Mouse (Mus musculus): Measurements from ENCODE around the gene Ttc27. TPM values are rescaled to one million over a fixed set of nuclear protein-coding genes. Genes with fewer than 3 reads are reported as not detected.

Gene Ttc27
- polyA plus RNA-seq, 1 experiment from 2014 or later, result 21.3 TPM

- Histone ChIP-seq H3K27me3 (replicated peaks) (no peaks in the 10 kb centered on the region), H3K36me3 (peaks cover 3% of the 10 kb centered on the region; the same call in 1 of the 2 replicates), H3K4me3 (no peak overlapping the region), H3K4me2 (replicated peaks) (no peak overlapping the region), H3K4me1 (no peaks in the 10 kb centered on the region), H3K9ac (no peak overlapping the region), H3K27ac (no peak overlapping the region), H3K9me3 (no peaks in the 10 kb centered on the region)
- WGBS, result 94% methylated on average over 11 of the region's 11 CpGs
- ATAC-seq (ENCODE audit: low FRiP score, low read depth), result no peak
Measured at GRCm38 (mm10) chr17:74754369-74755118, 37.0 kb downstream of the Ttc27 start.

- no peak overlapping the region for H3K9ac ChIP-seq
- H3K4me2 ChIP-seq (replicated peaks), result no peak overlapping the region
- H3K4me3 ChIP-seq, result no peak overlapping the region
- WGBS, result 73% methylated on average over 9 of the region's 9 CpGs
- ATAC-seq (ENCODE audit: low FRiP score, low read depth), result no peak
- no peaks in the 10 kb centered on the region for H3K27me3 ChIP-seq (replicated peaks)
- H3K4me1 ChIP-seq, result no peaks in the 10 kb centered on the region
- 0 out of 2 replicates have a peak, but pooled peaks cover 3% of the 10 kb centered on the region for H3K36me3 ChIP-seq
- H3K27ac ChIP-seq, result no peak overlapping the region
- H3K9me3 ChIP-seq, result no peaks in the 10 kb centered on the region
Measured at GRCm38 (mm10) chr17:74769390-74769811, 51.9 kb downstream of the Ttc27 start.

GRCm38 (mm10) chr17:74772364-74772763 lies 54.8 kb downstream of the Ttc27 start:
- H3K36me3 ChIP-seq, result no peaks in the 10 kb centered on the region
- H3K4me2 ChIP-seq (replicated peaks), result no peak overlapping the region
- H3K4me1 ChIP-seq, result no peaks in the 10 kb centered on the region
- ATAC-seq (ENCODE audit: low FRiP score, low read depth), result no peak
- H3K27me3 ChIP-seq (replicated peaks), result no peaks in the 10 kb centered on the region
- no peak overlapping the region for H3K9ac ChIP-seq
- no peaks in the 10 kb centered on the region for H3K9me3 ChIP-seq
- H3K4me3 ChIP-seq, result no peak overlapping the region
- 83% methylated on average over 4 of the region's 4 CpGs for WGBS
- H3K27ac ChIP-seq, result no peak overlapping the region

GRCm38 (mm10) chr17:74773556-74773955 lies 56.0 kb downstream of the Ttc27 start:
- WGBS, result 29% methylated on average over 5 of the region's 5 CpGs
- H3K4me1 ChIP-seq, result no peaks in the 10 kb centered on the region
- H3K9ac ChIP-seq, result no peak overlapping the region
- H3K36me3 ChIP-seq, result no peaks in the 10 kb centered on the region
- no peak overlapping the region for H3K27ac ChIP-seq
- ATAC-seq (ENCODE audit: low FRiP score, low read depth), result no peak
- H3K4me2 ChIP-seq (replicated peaks), result no peak overlapping the region
- H3K9me3 ChIP-seq, result no peaks in the 10 kb centered on the region
- no peaks in the 10 kb centered on the region for H3K27me3 ChIP-seq (replicated peaks)
- no peak overlapping the region for H3K4me3 ChIP-seq

GRCm38 (mm10) chr17:74780133-74780532 lies 62.6 kb downstream of the Ttc27 start:
- 59% methylated on average over 4 of the region's 4 CpGs for WGBS
- H3K27ac ChIP-seq, result no peak overlapping the region
- no peaks in the 10 kb centered on the region for H3K9me3 ChIP-seq
- no peaks in the 10 kb centered on the region for H3K4me1 ChIP-seq
- no peak overlapping the region for H3K4me2 ChIP-seq (replicated peaks)
- H3K36me3 ChIP-seq, result no peaks in the 10 kb centered on the region
- no peak overlapping the region for H3K4me3 ChIP-seq
- no peaks in the 10 kb centered on the region for H3K27me3 ChIP-seq (replicated peaks)
- H3K9ac ChIP-seq, result no peak overlapping the region
- no peak for ATAC-seq (ENCODE audit: low FRiP score, low read depth)

GRCm38 (mm10) chr17:74780627-74781026 lies 63.1 kb downstream of the Ttc27 start:
- Histone ChIP-seq H3K27ac (no peak overlapping the region), H3K4me3 (no peak overlapping the region), H3K9me3 (no peaks in the 10 kb centered on the region), H3K9ac (no peak overlapping the region), H3K36me3 (no peaks in the 10 kb centered on the region), H3K4me2 (replicated peaks) (no peak overlapping the region), H3K4me1 (no peaks in the 10 kb centered on the region), H3K27me3 (replicated peaks) (no peaks in the 10 kb centered on the region)
- 92% methylated on average over 9 of the region's 9 CpGs for WGBS
- ATAC-seq (ENCODE audit: low FRiP score, low read depth), result no peak

GRCm38 (mm10) chr17:74781911-74782310 lies 64.4 kb downstream of the Ttc27 start:
- ATAC-seq (ENCODE audit: low FRiP score, low read depth), result no peak
- Histone ChIP-seq H3K4me1 (no peaks in the 10 kb centered on the region), H3K9me3 (no peaks in the 10 kb centered on the region), H3K4me2 (replicated peaks) (no peak overlapping the region), H3K27ac (no peak overlapping the region), H3K4me3 (no peak overlapping the region), H3K9ac (no peak overlapping the region), H3K27me3 (replicated peaks) (no peaks in the 10 kb centered on the region), H3K36me3 (no peaks in the 10 kb centered on the region)

- H3K4me3 ChIP-seq, result no peak overlapping the region
- H3K36me3 ChIP-seq, result no peaks in the 10 kb centered on the region
- no peaks in the 10 kb centered on the region for H3K9me3 ChIP-seq
- H3K9ac ChIP-seq, result no peak overlapping the region
- H3K27ac ChIP-seq, result no peak overlapping the region
- H3K4me2 ChIP-seq (replicated peaks), result no peak overlapping the region
- ATAC-seq (ENCODE audit: low FRiP score, low read depth), result no peak
- H3K27me3 ChIP-seq (replicated peaks), result no peaks in the 10 kb centered on the region
- H3K4me1 ChIP-seq, result no peaks in the 10 kb centered on the region
- WGBS, result 85% methylated on average over 5 of the region's 5 CpGs
Measured at GRCm38 (mm10) chr17:74785586-74785985, 68.1 kb downstream of the Ttc27 start.

GRCm38 (mm10) chr17:74786198-74786734 lies 68.7 kb downstream of the Ttc27 start:
- WGBS, result 71% methylated on average over 10 of the region's 10 CpGs
- no peaks in the 10 kb centered on the region for H3K36me3 ChIP-seq

GRCm38 (mm10) chr17:74796023-74796699 lies 78.6 kb downstream of the Ttc27 start:
- no peak for ATAC-seq (ENCODE audit: low FRiP score, low read depth)
- Histone ChIP-seq H3K4me3 (no peak overlapping the region), H3K4me2 (replicated peaks) (no peak overlapping the region), H3K4me1 (0 out of 2 replicates have a peak, but pooled peaks cover 4% of the 10 kb centered on the region), H3K27me3 (replicated peaks) (no peaks in the 10 kb centered on the region), H3K36me3 (no peaks in the 10 kb centered on the region), H3K9me3 (no peaks in the 10 kb centered on the region), H3K27ac (no peak overlapping the region), H3K9ac (no peak overlapping the region)
- 87% methylated on average over 14 of the region's 14 CpGs for WGBS

More at GRCm38 (mm10) chr17:74786198-74786734, 68.7 kb downstream of the Ttc27 start:
- H3K27ac ChIP-seq, result no peak overlapping the region
- H3K4me1 ChIP-seq, result no peaks in the 10 kb centered on the region
- no peak overlapping the region for H3K9ac ChIP-seq
- H3K27me3 ChIP-seq (replicated peaks), result no peaks in the 10 kb centered on the region
- no peak overlapping the region for H3K4me2 ChIP-seq (replicated peaks)
- H3K4me3 ChIP-seq, result no peak overlapping the region
- H3K9me3 ChIP-seq, result no peaks in the 10 kb centered on the region
- ATAC-seq (ENCODE audit: low FRiP score, low read depth), result no peak

GRCm38 (mm10) chr17:74799865-74800264 lies 82.3 kb downstream of the Ttc27 start:
- H3K27me3 ChIP-seq (replicated peaks), result 0 out of 2 replicates have a peak, but pooled peaks cover 5% of the 10 kb centered on the region
- no peak overlapping the region for H3K27ac ChIP-seq
- 95% methylated on average over 6 of the region's 6 CpGs for WGBS
- H3K36me3 ChIP-seq, result no peaks in the 10 kb centered on the region
- ATAC-seq (ENCODE audit: low FRiP score, low read depth), result no peak
- no peak overlapping the region for H3K4me2 ChIP-seq (replicated peaks)
- peaks cover 17% of the 10 kb centered on the region for H3K4me1 ChIP-seq
- no peaks in the 10 kb centered on the region for H3K9me3 ChIP-seq
- H3K9ac ChIP-seq, result no peak overlapping the region
- no peak overlapping the region for H3K4me3 ChIP-seq

- H3K27me3 ChIP-seq (replicated peaks), result 0 out of 2 replicates have a peak, but pooled peaks cover 5% of the 10 kb centered on the region
- H3K4me2 ChIP-seq (replicated peaks), result no peak overlapping the region
- no peaks in the 10 kb centered on the region for H3K36me3 ChIP-seq
- 89% methylated on average over 4 of the region's 4 CpGs for WGBS
- peaks cover 18% of the 10 kb centered on the region for H3K4me1 ChIP-seq
- no peak for ATAC-seq (ENCODE audit: low FRiP score, low read depth)
- H3K4me3 ChIP-seq, result no peak overlapping the region
- H3K27ac ChIP-seq, result no peak overlapping the region
- no peak overlapping the region for H3K9ac ChIP-seq
- no peaks in the 10 kb centered on the region for H3K9me3 ChIP-seq
Measured at GRCm38 (mm10) chr17:74802765-74803164, 85.2 kb downstream of the Ttc27 start.

Measured in neural tube, embryonic 12.5 days (tissue).